34 mouse cellular contexts compared by ENCODE assay signal in the genomic region with DNA sequence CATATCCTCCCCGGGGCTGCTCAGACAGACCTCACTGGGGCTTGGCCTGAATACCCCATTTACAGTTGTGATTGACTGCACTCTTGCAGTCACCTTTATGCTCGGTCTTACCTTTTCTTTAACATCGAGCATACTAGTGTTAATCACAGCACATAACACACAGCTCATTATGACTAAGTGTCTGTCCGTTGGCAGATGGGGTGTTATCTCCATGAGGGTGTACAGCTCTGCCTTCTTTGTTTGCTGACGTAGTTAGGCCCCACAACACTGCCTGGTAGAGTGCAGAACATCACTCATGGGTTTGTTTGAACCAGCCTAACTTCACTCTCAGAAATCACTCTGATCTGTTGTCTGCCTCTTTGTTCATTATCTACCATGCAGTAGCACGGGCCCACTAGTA.
"Had no signal": no experiment of that assay in that cellular context is flagged by ENCODE, and none has a peak within 500 bp of the region (broad histone marks: within the 10 kb centered on the region; RNA-seq: fewer than 3 reads in every experiment).

No protein-coding gene starts in this region.

- H3K9me3 ChIP-seq: heart, embryonic 12.5 days; heart, embryonic 13.5 days; heart, embryonic 15.5 days; hindbrain, embryonic 10.5 days; hindbrain, embryonic 12.5 days; hindbrain, embryonic 13.5 days; hindbrain, embryonic 15.5 days; intestine, embryonic 15.5 days; kidney, embryonic 15.5 days had no signal

- H3K4me1 ChIP-seq: heart, embryonic 15.5 days; intestine, embryonic 15.5 days had no signal

- H3K27ac ChIP-seq: heart, embryonic 13.5 days; heart, embryonic 15.5 days; hindbrain, embryonic 10.5 days; hindbrain, embryonic 12.5 days; hindbrain, embryonic 13.5 days; hindbrain, embryonic 14.5 days; hindbrain, embryonic 15.5 days; hindbrain, postnatal 0 days; intestine, embryonic 15.5 days; kidney, embryonic 15.5 days; kidney, postnatal 0 days; layer of hippocampus, adult 2 months; left cerebral cortex, adult 2 months had no signal

- H3K27me3 ChIP-seq: heart, embryonic 12.5 days; heart, embryonic 13.5 days; heart, embryonic 15.5 days; hindbrain, embryonic 12.5 days; hindbrain, embryonic 13.5 days; hindbrain, embryonic 15.5 days; intestine, embryonic 15.5 days; kidney, embryonic 15.5 days had no signal

- DNase-seq: heart, postnatal 10 days; heart, postnatal 14 days; heart, postnatal 36 days; heart, postnatal 4 days; kidney, adult 11 months; kidney, adult 18-20 months; kidney, adult 2 months; kidney, adult 8-10 months; kidney, adult 9 months; kidney, postnatal 10 days; kidney, postnatal 14 days; kidney, postnatal 25 days; kidney, postnatal 36 days; kidney, postnatal 4 days; layer of hippocampus, adult 9-11 months; layer of hippocampus, postnatal 36 days had no signal

- H3K4me3 ChIP-seq: heart, embryonic 12.5 days; heart, embryonic 13.5 days; heart, embryonic 15.5 days; hindbrain, embryonic 10.5 days; hindbrain, embryonic 12.5 days; hindbrain, embryonic 13.5 days; hindbrain, embryonic 15.5 days; intestine, embryonic 15.5 days; kidney, embryonic 15.5 days; layer of hippocampus, adult 2 months; left cerebral cortex, adult 2 months had no signal

- H3K9ac ChIP-seq: heart, embryonic 12.5 days; heart, embryonic 13.5 days; heart, embryonic 15.5 days; hindbrain, embryonic 12.5 days; hindbrain, embryonic 13.5 days; hindbrain, embryonic 14.5 days; hindbrain, embryonic 15.5 days; intestine, embryonic 15.5 days; kidney, embryonic 15.5 days had no signal

- ATAC-seq: hindbrain, embryonic 16.5 days; hindbrain, postnatal 0 days; inflammation-experienced regulatory T-cells, adult 6 months; intestine, embryonic 15.5 days; intestine, embryonic 16.5 days; intestine, postnatal 0 days had no signal

- H3K4me2 ChIP-seq: heart, embryonic 12.5 days; heart, embryonic 13.5 days; heart, embryonic 15.5 days; hindbrain, embryonic 12.5 days; hindbrain, embryonic 13.5 days; hindbrain, embryonic 14.5 days; hindbrain, embryonic 15.5 days; intestine, embryonic 15.5 days; kidney, embryonic 15.5 days had no signal

- H3K36me3 ChIP-seq: heart, embryonic 12.5 days; heart, embryonic 13.5 days; heart, embryonic 15.5 days; hindbrain, embryonic 10.5 days; hindbrain, embryonic 12.5 days; hindbrain, embryonic 13.5 days; hindbrain, embryonic 15.5 days; intestine, embryonic 15.5 days; kidney, embryonic 15.5 days had no signal
